Mouse (Mus musculus) intestine, embryonic 16.5 days (tissue): Measurements from ENCODE around the gene Syne3. TPM values are rescaled to one million over a fixed set of nuclear protein-coding genes. Genes with fewer than 3 reads are reported as not detected.
A peak's percentile ranks its signal among the peaks of the same experiment; 100 is the strongest.

Experiments used
- ATAC-seq: fragments of 200-750 bp; cut with Nextera tagmentation; 2 replicates; pipeline ENCODE4 v1.8.0; 2017; ENCODE audit warnings: moderate TSS enrichment, moderate library complexity
- H3K27ac ChIP-seq: fragments of 300-500 bp; sonication (generic); 2 replicates; pipeline ENCODE4 v1.5.1; 2014; ENCODE audit warnings: mild to moderate bottlenecking, low read length
- H3K27me3 ChIP-seq: fragments of 300-500 bp; sonication (generic); replicated peaks from 2 replicates; pipeline ENCODE4 v1.6.1; 2014; ENCODE audit warnings: low read length, control low read depth, mixed read lengths; ENCODE audit not compliant: control insufficient read depth, insufficient read depth
- H3K36me3 ChIP-seq: fragments of 300-500 bp; sonication (generic); 2 replicates; pipeline ENCODE4 v1.6.1; 2014; ENCODE audit warnings: low read length, control low read depth; ENCODE audit not compliant: control insufficient read depth, insufficient read depth
- H3K4me1 ChIP-seq: fragments of 300-500 bp; sonication (generic); 2 replicates; pipeline ENCODE4 v1.6.1; 2014; ENCODE audit warnings: low read length, control low read depth, mixed read lengths; ENCODE audit not compliant: control insufficient read depth, insufficient read depth
- H3K4me2 ChIP-seq: fragments of 300-500 bp; sonication (generic); 2 replicates; pipeline ENCODE4 v1.6.1; 2014; ENCODE audit warnings: low read depth, low read length, control low read depth
- H3K4me3 ChIP-seq: fragments of 300-500 bp; sonication (generic); 2 replicates; pipeline ENCODE4 v1.5.1; 2014; ENCODE audit warnings: mild to moderate bottlenecking, low read length
- H3K9ac ChIP-seq: fragments of 300-500 bp; sonication (generic); 2 replicates; pipeline ENCODE4 v1.6.1; 2014; ENCODE audit warnings: low read depth, low read length
- H3K9me3 ChIP-seq: fragments of 300-500 bp; sonication (generic); 2 replicates; pipeline ENCODE4 v1.6.1; 2016; ENCODE audit warnings: low read length, control low read depth; ENCODE audit not compliant: control insufficient read depth
- WGBS: fragments of 180-500 bp; shearing (Covaris S2); extraction: QIAGEN DNeasy Blood & Tissue Kit; methylation state at CpG from one replicate; pipeline ENCODE4 v1.1.7; 2014; 5-methylcytosine and 5-hydroxymethylcytosine counted together
- polyA plus RNA-seq: library from polyadenylated mRNA; unstranded; fragments of >200 nt; fragmentation: Nextera tagmentation; extraction: Ambion mirVana; gene quantifications from 2 replicates; pipeline ENCODE4 v1.2.1, GENCODE M21; 2015

Syne3 gene
- polyA plus RNA-seq, 1 experiment from 2014 or later: 0.51 TPM

DNA sequence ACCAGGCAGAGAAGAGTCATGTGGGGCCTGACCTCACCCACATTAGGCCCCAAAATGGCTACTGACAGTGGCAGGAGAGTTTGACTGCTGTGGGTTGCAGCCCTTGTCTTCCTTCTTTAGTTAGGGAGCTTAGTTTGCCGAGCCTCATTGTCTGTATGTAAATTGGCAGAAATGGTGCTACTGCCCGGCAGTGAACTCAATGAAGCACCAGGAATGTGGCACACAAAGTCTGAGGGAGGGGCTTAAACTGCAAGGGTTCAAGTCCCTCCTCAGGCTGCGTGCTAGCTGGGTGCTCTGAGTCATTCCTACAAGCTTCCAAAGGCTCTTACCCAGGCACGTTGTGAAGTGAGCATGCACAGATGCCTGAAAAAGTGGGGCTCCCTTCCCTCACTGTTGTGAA is 93.9 kb downstream of the Syne3 start:
- H3K4me3 ChIP-seq: no peak overlapping the region
- H3K9me3 ChIP-seq: no peaks in the 10 kb centered on the region
- H3K4me2 ChIP-seq: no peak overlapping the region
- no peaks in the 10 kb centered on the region for H3K36me3 ChIP-seq
- no peaks in the 10 kb centered on the region for H3K4me1 ChIP-seq
- WGBS: 65% methylated on average over 4 of the region's 4 CpGs
- ATAC-seq: no peak
- H3K9ac ChIP-seq: no peak overlapping the region
- H3K27me3 ChIP-seq: no peaks in the 10 kb centered on the region
- H3K27ac ChIP-seq: no peak overlapping the region

DNA sequence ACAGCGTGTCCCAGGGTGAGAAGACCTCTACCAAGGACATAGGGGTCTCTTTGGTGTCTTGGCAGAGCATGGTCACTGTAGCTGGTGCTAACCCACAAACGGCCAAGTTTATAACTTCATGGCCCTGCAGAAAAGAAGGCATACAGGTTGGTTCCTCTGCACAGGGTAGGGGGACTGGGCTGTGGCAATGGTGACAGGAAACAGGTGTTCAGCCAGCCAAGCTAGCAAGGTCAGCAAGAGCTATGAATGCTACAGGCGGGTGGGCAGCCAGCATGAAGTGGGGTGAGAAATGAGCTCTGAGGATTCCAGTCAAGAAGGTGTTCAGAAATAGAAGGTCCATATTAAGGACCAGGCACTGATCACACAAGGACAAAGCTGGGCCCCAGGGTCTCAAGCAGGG is 96.6 kb downstream of the Syne3 start:
- no peaks in the 10 kb centered on the region for H3K36me3 ChIP-seq
- H3K27me3 ChIP-seq: no peaks in the 10 kb centered on the region
- H3K4me2 ChIP-seq: no peak overlapping the region
- H3K9me3 ChIP-seq: no peaks in the 10 kb centered on the region
- H3K4me3 ChIP-seq: no peak overlapping the region
- no peak for ATAC-seq
- H3K9ac ChIP-seq: no peak overlapping the region
- WGBS: 70% methylated on average over 3 of the region's 3 CpGs
- peaks cover 3% of the 10 kb centered on the region; the same call in 1 of the 2 replicates for H3K4me1 ChIP-seq
- no peak overlapping the region for H3K27ac ChIP-seq

DNA sequence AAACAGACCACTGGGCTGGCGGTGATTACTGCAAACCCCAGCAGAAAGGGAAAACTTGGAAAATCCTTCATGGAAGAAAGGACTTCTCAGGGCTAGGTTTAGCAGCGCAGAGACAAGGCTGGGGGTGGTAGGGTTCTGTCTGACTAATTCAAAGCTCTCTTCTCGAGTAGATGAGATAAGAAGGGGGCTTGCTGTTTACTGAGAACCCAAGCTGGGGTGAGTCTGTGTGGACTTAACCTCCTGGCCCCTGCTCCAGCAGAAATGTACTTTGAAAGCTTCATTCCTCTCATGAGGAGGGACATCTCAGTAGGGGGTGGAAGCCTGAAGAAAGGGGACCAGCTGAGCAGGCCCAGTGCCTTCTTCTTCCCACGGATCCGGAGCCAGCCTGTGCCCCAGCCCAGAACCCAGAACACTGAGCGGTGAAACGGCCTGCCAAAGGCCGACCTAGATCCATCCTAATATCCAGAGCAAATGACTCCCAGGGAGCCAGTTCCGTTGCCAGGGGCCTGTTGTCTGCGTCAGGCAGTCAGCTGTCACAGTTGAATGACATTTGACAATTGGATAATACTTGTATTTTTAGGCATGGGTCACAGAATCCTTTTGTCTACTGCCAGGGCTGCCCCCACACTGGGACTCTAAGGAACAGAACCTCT is 97.2 kb downstream of the Syne3 start:
- no peak for ATAC-seq
- Histone ChIP-seq H3K36me3 (no peaks in the 10 kb centered on the region), H3K9me3 (no peaks in the 10 kb centered on the region), H3K27ac (no peak overlapping the region), H3K9ac (no peak overlapping the region), H3K27me3 (no peaks in the 10 kb centered on the region), H3K4me1 (peaks cover 3% of the 10 kb centered on the region; the same call in 1 of the 2 replicates), H3K4me2 (no peak overlapping the region), H3K4me3 (no peak overlapping the region)
- 46% methylated on average over 10 of the region's 10 CpGs for WGBS

DNA sequence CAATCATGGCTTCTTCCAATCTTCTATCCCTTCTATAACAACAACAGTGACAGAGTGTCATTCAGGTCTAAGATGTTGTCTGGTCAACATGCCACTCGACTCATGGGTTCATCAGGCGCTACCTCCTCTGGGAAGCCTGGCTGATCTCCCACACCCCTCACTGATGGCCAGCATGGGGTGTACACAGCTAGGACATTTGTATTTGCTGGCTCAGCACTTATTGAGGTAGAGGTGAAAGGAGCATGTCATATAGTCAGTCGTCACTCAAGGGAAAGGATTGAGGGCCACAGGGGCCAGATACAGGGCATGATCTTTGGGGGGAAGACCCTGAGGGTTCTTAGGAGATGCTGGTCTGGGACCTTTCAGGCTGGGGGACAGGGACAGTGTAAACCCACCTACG is 99.9 kb downstream of the Syne3 start:
- no peaks in the 10 kb centered on the region for H3K36me3 ChIP-seq
- H3K9ac ChIP-seq: no peak overlapping the region
- peaks cover 3% of the 10 kb centered on the region; the same call in 1 of the 2 replicates for H3K9me3 ChIP-seq
- ATAC-seq: no peak
- no peak overlapping the region for H3K4me3 ChIP-seq
- H3K4me2 ChIP-seq: no peak overlapping the region
- H3K27me3 ChIP-seq: no peaks in the 10 kb centered on the region
- H3K27ac ChIP-seq: no peak overlapping the region
- peaks cover 3% of the 10 kb centered on the region; the same call in 1 of the 2 replicates for H3K4me1 ChIP-seq
- 93% methylated on average over 4 of the region's 4 CpGs for WGBS

DNA sequence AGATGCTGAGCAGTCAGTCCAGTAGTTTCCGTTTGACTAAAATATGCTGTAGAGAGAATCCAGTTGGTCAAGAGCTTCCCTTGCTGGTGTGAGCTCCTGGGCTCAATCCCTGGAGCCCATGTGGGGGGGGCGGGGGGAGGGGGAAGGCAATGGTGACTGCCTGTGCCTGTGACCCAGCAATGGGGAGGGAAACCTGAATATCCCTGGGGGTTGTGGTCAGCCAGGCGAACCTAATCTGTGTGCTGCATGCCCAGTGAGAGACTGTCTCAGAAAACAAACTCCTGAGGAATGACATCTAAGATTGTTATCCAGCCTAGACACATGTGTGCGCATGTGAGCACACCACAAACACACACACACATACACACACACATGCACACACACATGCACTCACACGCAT is 100.6 kb downstream of the Syne3 start:
- no peak overlapping the region for H3K4me3 ChIP-seq
- H3K36me3 ChIP-seq: no peaks in the 10 kb centered on the region
- peaks cover 3% of the 10 kb centered on the region; the same call in 1 of the 2 replicates for H3K4me1 ChIP-seq
- 69% methylated on average over 4 of the region's 5 CpGs for WGBS
- ATAC-seq: no peak
- H3K9ac ChIP-seq: no peak overlapping the region
- H3K27me3 ChIP-seq: no peaks in the 10 kb centered on the region
- no peak overlapping the region for H3K4me2 ChIP-seq
- H3K9me3 ChIP-seq: peaks cover 3% of the 10 kb centered on the region; the same call in 1 of the 2 replicates
- no peak overlapping the region for H3K27ac ChIP-seq

DNA sequence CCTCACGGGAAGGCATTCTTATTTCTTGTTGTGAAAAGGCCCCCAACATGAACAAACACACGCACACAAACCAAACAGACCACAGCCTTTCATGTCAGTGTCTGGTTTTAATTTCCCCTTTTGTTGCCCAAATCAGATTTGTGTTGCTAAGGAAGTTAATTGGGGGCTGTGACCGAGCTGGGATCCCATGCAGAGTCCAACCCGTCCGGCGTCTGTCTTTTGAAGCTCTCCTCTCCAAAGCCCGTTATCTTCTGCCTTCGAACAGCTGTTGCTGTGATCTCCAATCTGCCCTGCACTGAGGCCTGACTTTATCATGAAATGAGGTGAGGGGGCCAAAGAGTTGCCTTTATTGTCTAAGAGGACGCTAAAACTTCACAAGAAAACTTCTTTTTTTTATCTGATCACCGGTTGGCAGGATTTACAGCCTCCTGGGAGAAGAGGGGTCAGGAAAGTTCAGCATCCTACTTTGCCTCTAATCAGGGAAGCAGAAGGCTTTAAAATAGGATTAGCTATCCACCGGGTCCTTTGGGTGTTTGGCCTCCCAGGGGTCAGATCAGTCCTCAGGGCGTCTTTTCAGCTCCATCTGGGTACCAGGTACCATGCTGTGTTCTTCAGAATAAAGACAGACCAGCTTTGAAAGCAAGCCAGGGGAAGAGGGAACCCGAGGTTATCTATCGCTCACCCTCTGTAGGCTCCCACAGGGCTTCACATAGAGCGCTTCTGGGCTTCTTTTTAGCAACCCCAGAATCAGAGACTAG is 101.4 kb downstream of the Syne3 start:
- H3K9ac ChIP-seq: no peak overlapping the region
- no peak overlapping the region for H3K4me2 ChIP-seq
- no peak overlapping the region for H3K27ac ChIP-seq
- peaks cover 3% of the 10 kb centered on the region; the same call in 1 of the 2 replicates for H3K9me3 ChIP-seq
- no peak for ATAC-seq
- no peaks in the 10 kb centered on the region for H3K27me3 ChIP-seq
- no peak overlapping the region for H3K4me3 ChIP-seq
- no peaks in the 10 kb centered on the region for H3K36me3 ChIP-seq
- H3K4me1 ChIP-seq: peaks cover 3% of the 10 kb centered on the region; the same call in 1 of the 2 replicates
- WGBS: 16% methylated on average over 15 of the region's 15 CpGs

DNA sequence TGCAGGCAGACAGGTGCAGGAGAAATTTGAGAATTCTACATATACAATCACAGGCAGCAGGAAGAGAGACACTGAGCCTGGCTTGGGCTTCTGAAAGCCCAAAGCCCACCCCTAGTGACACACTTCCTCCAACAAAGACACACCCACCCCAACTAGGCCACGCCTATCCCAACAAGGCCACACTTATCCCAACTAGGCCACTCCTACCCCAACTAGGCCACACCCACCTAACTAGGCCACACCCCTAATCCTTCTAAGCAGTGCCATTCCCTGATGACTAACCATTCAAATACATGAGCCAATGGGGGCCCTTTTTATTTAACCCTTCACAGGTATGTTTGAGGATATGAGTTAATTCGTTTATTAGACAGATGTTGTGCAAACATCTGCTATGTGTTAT is 102.5 kb downstream of the Syne3 start:
- Histone ChIP-seq H3K4me1 (peaks cover 3% of the 10 kb centered on the region; the same call in 1 of the 2 replicates), H3K36me3 (no peaks in the 10 kb centered on the region), H3K4me3 (no peak overlapping the region), H3K4me2 (no peak overlapping the region), H3K9ac (no peak overlapping the region), H3K27me3 (no peaks in the 10 kb centered on the region), H3K27ac (no peak overlapping the region), H3K9me3 (peaks cover 3% of the 10 kb centered on the region; the same call in 1 of the 2 replicates)
- WGBS: 91% methylated on average over 2 of the region's 2 CpGs
- ATAC-seq: 0 out of 2 replicates have a peak, but pooled peaks have one; percentile 15

DNA sequence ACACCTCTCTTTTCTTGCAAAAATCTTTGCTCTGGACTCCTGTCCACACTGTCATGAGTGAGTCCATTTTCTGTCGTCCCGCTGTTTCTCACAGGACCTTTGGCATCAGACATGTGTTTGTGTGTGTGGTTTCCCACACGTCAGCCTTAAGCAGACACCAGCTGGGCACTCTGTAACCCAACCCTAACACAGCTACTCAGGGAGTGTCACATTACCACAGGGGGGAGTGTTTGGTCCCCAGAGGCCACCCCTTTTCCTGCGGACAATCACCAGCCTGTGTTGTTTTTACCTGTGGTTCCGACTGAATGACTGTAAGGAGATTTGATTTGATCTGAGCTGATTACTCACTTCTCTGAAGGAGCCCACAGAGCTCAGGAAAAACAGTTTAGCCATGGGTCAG is 105.5 kb downstream of the Syne3 start:
- Histone ChIP-seq H3K27me3 (no peaks in the 10 kb centered on the region), H3K27ac (no peak overlapping the region), H3K36me3 (no peaks in the 10 kb centered on the region), H3K9me3 (peaks cover 3% of the 10 kb centered on the region; the same call in 1 of the 2 replicates), H3K4me2 (no peak overlapping the region), H3K4me1 (peaks cover 3% of the 10 kb centered on the region; the same call in 1 of the 2 replicates), H3K9ac (no peak overlapping the region), H3K4me3 (no peak overlapping the region)
- WGBS: 24% methylated on average over 5 of the region's 5 CpGs
- ATAC-seq: peak; percentile 32; the same call in 1 of the 2 replicates

DNA sequence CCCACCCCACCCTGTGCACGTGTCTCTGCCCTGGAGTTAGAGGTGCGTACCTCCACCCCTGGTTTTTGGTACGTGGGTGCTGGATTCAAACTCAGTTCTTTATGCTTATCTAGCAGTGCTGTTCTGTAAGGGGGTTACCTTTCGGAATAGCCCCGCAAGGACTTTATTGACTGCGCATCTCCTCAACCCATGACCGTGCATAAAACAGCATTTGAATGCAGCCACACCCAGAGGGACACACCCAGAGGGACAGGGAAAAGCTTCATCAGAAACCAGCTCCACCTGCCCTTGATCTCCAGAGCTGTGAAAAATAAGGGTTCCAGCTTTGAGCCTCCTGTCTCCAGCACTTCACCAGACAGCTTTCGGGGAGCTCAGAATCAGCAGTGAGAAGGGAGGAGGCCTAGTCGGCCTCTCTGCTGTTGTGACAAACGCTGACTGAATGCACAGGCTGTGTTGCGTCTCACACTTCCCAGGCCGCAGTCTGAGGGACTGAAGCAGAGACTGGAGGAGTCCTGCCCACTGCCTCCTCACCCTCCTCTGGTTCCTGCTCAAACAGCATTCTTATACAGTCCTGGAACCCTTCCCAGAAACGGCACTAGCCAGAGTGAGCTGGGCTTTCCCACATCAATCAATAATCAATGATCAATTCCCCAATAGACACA is 107.1 kb downstream of the Syne3 start:
- no peaks in the 10 kb centered on the region for H3K36me3 ChIP-seq
- whole genome bisulfite sequencing: 69% methylated on average over 13 of the region's 13 CpGs
- H3K4me2 ChIP-seq: no peak overlapping the region
- no peak for ATAC-seq
- no peaks in the 10 kb centered on the region for H3K27me3 ChIP-seq
- H3K27ac ChIP-seq: no peak overlapping the region
- H3K4me1 ChIP-seq: no peaks in the 10 kb centered on the region
- H3K9me3 ChIP-seq: peaks cover 3% of the 10 kb centered on the region; the same call in 1 of the 2 replicates
- no peak overlapping the region for H3K4me3 ChIP-seq
- no peak overlapping the region for H3K9ac ChIP-seq
